Mouse (Mus musculus): ENCODE measurements around the gene Itprid2.

GRCm38 (mm10) chr2:79657062-79657461 is 21.9 kb downstream of the Itprid2 start:
- no peak for TF ChIP-seq POLR2A (IDR thresholded peaks at IDR 0.05; ENCODE audit: borderline replicate concordance, extremely low read depth, insufficient read depth, insufficient read length, poor library complexity, severe bottlenecking)
- TF ChIP-seq CTCF (IDR thresholded peaks at IDR 0.05; ENCODE audit: borderline replicate concordance, extremely low read depth, insufficient read depth, insufficient read length) = no peak
